Mouse (Mus musculus) kidney, adult 2 months (tissue): ENCODE data around the gene Lepr. TPM values are rescaled to one million over a fixed set of nuclear protein-coding genes. Genes with fewer than 3 reads are reported as not detected.
"Not testable (repeated sequence)": the region's sequence is repeated elsewhere in the genome, so short reads cannot be mapped to it uniquely, and the experiment has no call there.

Experiments used
- DNase-seq: peaks from one replicate; pipeline ENCODE4 v3.0.0; 2021
- H3K27ac ChIP-seq: fragments of 200-500 bp; 2 replicates; pipeline ENCODE4 v1.5.1; 2012; ENCODE audit warnings: low read depth, low read length, control low read depth, inconsistent platforms; ENCODE audit not compliant: insufficient read depth
- H3K27me3 ChIP-seq: fragments of 200-500 bp; replicated peaks from 2 replicates; pipeline ENCODE4 v1.6.1; 2012; ENCODE audit warnings: mild to moderate bottlenecking, moderate library complexity, low read length, inconsistent platforms; ENCODE audit not compliant: control insufficient read depth, insufficient read depth
- H3K36me3 ChIP-seq: fragments of 200-500 bp; 2 replicates; pipeline ENCODE4 v1.6.1; 2012; ENCODE audit warnings: mild to moderate bottlenecking, moderate library complexity, low read length, inconsistent platforms; ENCODE audit not compliant: control insufficient read depth, insufficient read depth
- H3K4me1 ChIP-seq: fragments of 200-500 bp; 2 replicates; pipeline ENCODE4 v1.6.1; 2011; ENCODE audit warnings: low read length; ENCODE audit not compliant: control insufficient read depth, insufficient read depth
- H3K4me3 ChIP-seq: fragments of 200-500 bp; 2 replicates; pipeline ENCODE4 v1.5.1; 2011; ENCODE audit warnings: mild to moderate bottlenecking, low read depth, low read length, control low read depth; ENCODE audit not compliant: insufficient read depth
- CTCF ChIP-seq: fragments of 200-500 bp; conservative IDR thresholded peaks from 2 replicates; pipeline ENCODE4 v1.5.1; 2011; ENCODE audit warnings: low read depth, mild to moderate bottlenecking, control low read depth, low read length, moderate library complexity, mixed read lengths; ENCODE audit not compliant: insufficient read depth, insufficient read length
- POLR2A ChIP-seq: fragments of 200-500 bp; IDR thresholded peaks from one replicate; pipeline ENCODE4 v1.6.1; 2011; ENCODE audit warnings: low read depth, low read length, control low read depth
- WGBS: fragments of 180-500 bp; shearing (Covaris S2); methylation state at CpG from one replicate; pipeline ENCODE4 v1.1.7; 2018; 5-methylcytosine and 5-hydroxymethylcytosine counted together
- polyA plus RNA-seq: library from polyadenylated mRNA; depleted of rRNA; stranded (reverse); fragments of >200 nt; gene quantifications from 2 replicates; pipeline ENCODE4 v1.2.3, GENCODE M21; 2012

The Lepr gene
- polyA plus RNA-seq, 1 experiment: 5.3 TPM

DNA sequence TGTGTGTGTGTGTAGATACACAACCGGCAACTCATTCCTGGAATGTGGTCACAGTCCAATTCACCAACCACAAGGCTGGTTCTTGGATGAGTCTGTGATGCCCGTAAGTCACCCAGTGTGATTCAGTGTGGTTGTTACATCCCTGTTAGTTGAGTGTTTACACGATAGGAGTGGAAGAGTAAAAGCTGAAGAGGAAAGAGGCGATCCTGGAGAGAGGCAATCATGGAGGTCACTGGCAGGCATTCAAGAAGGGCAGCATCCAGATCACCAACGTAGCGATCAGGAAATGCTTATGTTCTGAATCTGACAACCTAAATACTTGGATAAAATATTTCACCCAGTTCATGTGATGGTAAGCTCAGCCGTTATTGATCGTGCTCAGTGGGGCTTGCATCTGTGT is 1.9 kb upstream of the Lepr start:
- DNase-seq: no peak
- Histone ChIP-seq H3K27ac (no peak overlapping the region), H3K36me3 (no peaks in the 10 kb centered on the region), H3K4me3 (no peak overlapping the region), H3K27me3 (no peaks in the 10 kb centered on the region), H3K4me1 (no peaks in the 10 kb centered on the region)
- TF ChIP-seq CTCF (no peak), POLR2A (no peak)
- 82% methylated on average over 8 of the region's 8 CpGs for WGBS

DNA sequence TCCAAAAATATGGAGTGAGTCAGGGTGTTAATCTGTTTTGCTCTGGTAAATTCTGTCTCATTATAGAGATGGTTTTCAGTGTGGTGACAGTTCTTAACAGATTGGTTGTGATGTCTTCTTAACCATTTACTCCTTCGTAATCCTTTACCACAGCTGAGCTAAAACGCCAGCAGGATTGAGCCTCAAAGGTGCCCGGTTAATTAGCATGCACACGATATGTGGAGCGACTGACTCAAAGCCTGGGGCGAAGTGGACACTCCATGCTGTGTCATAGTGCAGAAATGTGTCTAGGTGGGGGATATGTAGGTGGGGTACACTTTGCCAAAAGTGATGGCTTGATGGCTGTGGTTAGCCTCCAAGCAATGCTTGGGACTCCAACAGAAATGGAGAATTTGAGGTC is 1.4 kb upstream of the Lepr start:
- Histone ChIP-seq H3K27me3 (no peaks in the 10 kb centered on the region), H3K4me3 (no peak overlapping the region), H3K27ac (no peak overlapping the region), H3K4me1 (no peaks in the 10 kb centered on the region), H3K36me3 (no peaks in the 10 kb centered on the region)
- 89% methylated on average over 6 of the region's 6 CpGs for WGBS
- DNase-seq: no peak
- TF ChIP-seq CTCF: no peak
- TF ChIP-seq POLR2A: no peak

DNA sequence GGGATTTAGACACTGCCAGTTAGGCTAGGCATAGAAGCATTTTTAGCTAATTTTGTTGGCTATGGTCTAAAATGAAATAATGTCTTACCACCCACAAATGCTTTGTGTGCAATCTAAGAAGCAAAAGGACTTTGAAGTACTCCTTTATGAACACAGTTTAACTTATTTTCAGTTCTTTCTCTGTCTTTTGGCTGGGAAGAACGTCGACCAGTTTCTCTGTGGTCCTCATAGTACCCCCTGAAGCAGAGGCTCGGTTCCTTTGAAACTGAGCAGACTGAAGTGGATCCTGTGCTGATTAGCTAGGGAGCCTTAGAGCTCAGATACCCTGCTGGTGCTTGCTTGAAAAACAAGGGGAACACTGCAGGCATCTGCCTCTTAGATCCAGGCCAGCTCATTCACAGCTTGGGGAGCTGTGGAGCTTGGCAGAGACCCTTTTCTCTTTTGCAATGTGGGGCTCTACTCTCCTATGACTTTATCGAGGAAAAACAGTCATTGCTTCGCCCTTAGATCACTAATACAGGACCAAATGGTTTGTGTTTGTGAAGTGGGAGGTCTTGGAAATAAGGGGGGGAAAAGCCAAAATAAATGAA is 1.9 kb downstream of the Lepr start:
- Histone ChIP-seq H3K4me3 (no peak overlapping the region), H3K27ac (no peak overlapping the region), H3K27me3 (no peaks in the 10 kb centered on the region), H3K4me1 (no peaks in the 10 kb centered on the region), H3K36me3 (no peaks in the 10 kb centered on the region)
- TF ChIP-seq CTCF (no peak), POLR2A (no peak)
- 30% methylated on average over 5 of the region's 5 CpGs for WGBS
- DNase-seq: no peak

DNA sequence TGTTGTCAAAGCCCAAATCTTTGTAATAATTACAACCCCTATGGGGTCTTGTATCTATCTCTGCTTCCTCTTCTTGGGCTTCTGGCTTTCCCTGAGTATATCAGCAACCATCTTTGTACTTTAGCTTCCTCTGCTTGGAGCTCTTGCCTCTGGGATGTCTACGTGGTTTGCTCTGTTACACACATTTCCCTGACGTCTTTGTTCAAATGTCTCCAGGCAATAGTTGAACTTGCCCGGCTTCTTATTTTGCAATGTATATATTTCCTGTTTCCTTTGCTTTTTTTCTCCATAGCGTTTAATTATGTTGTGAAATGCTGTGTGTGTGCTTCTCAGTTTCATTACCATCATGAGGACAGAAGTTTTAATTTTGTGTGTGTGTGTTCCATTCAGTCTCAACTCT is 4.5 kb downstream of the Lepr start:
- TF ChIP-seq CTCF (no peak), POLR2A (no peak)
- Histone ChIP-seq H3K36me3 (no peaks in the 10 kb centered on the region), H3K27ac (no peak overlapping the region), H3K4me3 (no peak overlapping the region), H3K4me1 (no peaks in the 10 kb centered on the region), H3K27me3 (no peaks in the 10 kb centered on the region)
- WGBS: 70% methylated on average over 4 of the region's 4 CpGs
- no peak for DNase-seq

DNA sequence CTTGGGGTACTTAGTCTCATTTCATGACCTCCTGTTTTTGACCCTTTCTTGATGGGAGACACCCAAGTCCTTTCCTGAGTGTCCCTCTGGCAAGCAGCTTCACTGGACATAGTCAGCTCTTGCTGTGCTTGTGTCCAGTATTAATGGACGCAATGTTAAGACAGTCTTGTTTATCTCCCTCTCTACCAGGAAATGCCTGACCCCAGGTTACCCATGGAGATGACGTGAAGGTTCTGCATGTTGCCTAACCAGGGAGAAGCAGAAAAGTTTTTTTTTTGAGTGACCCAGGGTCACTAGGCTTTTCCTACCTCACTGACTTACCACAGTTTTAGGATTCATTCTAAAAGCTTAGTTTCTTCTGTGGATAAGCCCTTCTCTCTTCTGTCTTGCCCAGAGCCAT is 24.8 kb downstream of the Lepr start:
- 69% methylated on average over 2 of the region's 2 CpGs for WGBS
- DNase-seq: no peak
- H3K4me1 ChIP-seq: no peaks in the 10 kb centered on the region

DNA sequence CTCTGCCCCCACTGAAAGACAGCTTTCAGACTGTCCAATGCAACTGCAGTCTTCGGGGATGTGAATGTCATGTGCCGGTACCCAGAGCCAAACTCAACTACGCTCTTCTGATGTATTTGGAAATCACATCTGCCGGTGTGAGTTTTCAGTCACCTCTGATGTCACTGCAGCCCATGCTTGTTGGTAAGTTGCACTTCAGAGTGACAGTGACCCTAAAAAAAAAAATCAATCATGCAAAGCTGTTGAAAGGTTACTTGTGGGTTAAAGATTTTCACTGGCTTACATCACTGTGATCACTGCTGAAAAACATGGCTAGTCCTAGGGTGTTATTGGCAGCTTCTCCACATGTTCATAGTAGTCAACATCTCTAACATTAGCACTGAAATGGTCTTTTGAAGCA is 28.3 kb downstream of the Lepr start:
- 96% methylated on average over 4 of the region's 4 CpGs for WGBS
- DNase-seq: no peak

More for the DNA sequence above, 24.8 kb downstream of the Lepr start:
- Histone ChIP-seq H3K27me3 (no peaks in the 10 kb centered on the region), H3K4me3 (no peak overlapping the region), H3K27ac (peak overlapping the region; percentile 41; the same call in 1 of the 2 replicates), H3K36me3 (no peaks in the 10 kb centered on the region)
- TF ChIP-seq POLR2A (no peak), CTCF (no peak)

DNA sequence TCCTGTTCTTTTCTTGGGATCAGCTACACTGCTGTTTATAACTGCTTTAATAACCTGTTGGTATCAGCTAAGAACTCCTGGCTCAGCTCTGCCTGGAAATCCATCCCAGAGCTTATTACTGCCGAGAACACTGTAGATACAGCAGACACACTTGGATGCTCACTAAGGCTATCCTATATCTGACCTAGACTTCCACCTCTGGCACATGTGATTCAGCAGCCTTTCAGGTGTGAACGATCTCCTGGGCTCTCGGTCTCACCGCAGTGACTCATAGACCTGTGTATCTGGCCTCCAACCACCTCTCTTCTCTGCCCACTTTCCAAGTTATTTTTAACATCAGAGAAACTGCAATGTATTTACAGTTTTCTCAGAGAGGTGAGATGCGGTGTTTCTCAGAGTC is 43.3 kb downstream of the Lepr start:
- Histone ChIP-seq H3K36me3 (no peaks in the 10 kb centered on the region), H3K27me3 (no peaks in the 10 kb centered on the region; the same call in 1 of the 2 replicates), H3K4me1 (no peaks in the 10 kb centered on the region), H3K4me3 (no peak overlapping the region), H3K27ac (no peak overlapping the region)
- DNase-seq: no peak
- 44% methylated on average over 5 of the region's 5 CpGs for WGBS
- TF ChIP-seq POLR2A (no peak), CTCF (no peak)

More for the DNA sequence above, 28.3 kb downstream of the Lepr start:
- no peaks in the 10 kb centered on the region for H3K4me1 ChIP-seq
- no peak overlapping the region for H3K27ac ChIP-seq
- no peaks in the 10 kb centered on the region for H3K27me3 ChIP-seq
- no peak overlapping the region for H3K4me3 ChIP-seq
- TF ChIP-seq CTCF (no peak), POLR2A (no peak)
- H3K36me3 ChIP-seq: no peaks in the 10 kb centered on the region

DNA sequence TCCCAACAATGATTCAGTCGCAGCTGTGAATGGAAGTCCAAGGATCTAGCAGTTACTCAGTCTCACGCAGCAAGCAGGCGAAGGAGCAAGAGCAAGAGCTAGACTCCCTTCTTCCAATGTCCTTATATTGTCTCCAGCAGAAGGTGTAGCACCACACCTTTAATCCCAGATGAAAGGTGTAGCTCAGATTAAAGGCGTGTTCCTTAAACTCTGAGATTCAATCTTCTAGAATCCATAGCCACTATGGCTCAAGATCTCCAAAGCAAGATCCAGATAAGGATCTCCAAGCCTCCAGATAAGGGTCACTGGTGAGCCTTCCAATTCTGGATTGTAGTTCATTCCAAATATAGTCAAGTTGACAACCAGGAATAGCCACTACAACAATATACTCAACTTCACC is 126.7 kb downstream of the Lepr start, which contains the start of gene B020004J07Rik:
Gene B020004J07Rik, minus strand, starts transcription at position 101 of the 400 bp plus-strand sequence.
- not testable (repeated sequence) for H3K36me3 ChIP-seq, H3K27me3 ChIP-seq

More for the DNA sequence above, 126.7 kb downstream of the Lepr start, which contains the start of gene B020004J07Rik:
- not testable (repeated sequence) for DNase-seq, H3K4me3 ChIP-seq, H3K27ac ChIP-seq, H3K4me1 ChIP-seq
- 95% methylated on average over 4 of the region's 4 CpGs for WGBS
